Mouse (Mus musculus) liver, adult 2 months (tissue): ENCODE measurements at regions not wholly inside any gene's neighbourhood (a gene's known extent, or its start where the extent isn't known, plus 50 kb on each side); places are given as distances from the start of the nearest gene placed in this dataset.

Experiments
- DNase-seq: peaks from one replicate; pipeline ENCODE4 v3.0.0-alpha.2; 2011; ENCODE audit warnings: low read depth, low spot score; ENCODE audit errors: extremely low read depth
- H3K27ac ChIP-seq: fragments of 200-500 bp; replicated peaks from 2 replicates; pipeline ENCODE4 v1.5.1; 2012; ENCODE audit warnings: low read depth, mild to moderate bottlenecking, control low read depth, inconsistent platforms, low read length; ENCODE audit not compliant: insufficient read depth
- H3K27me3 ChIP-seq: fragments of 200-500 bp; 2 replicates; pipeline ENCODE4 v1.6.1; 2012; ENCODE audit warnings: mild to moderate bottlenecking, moderate library complexity, low read length, inconsistent platforms; ENCODE audit not compliant: control insufficient read depth, insufficient read depth
- H3K36me3 ChIP-seq: fragments of 200-500 bp; 2 replicates; pipeline ENCODE4 v1.6.1; 2012; ENCODE audit warnings: low read length, inconsistent platforms; ENCODE audit not compliant: control insufficient read depth, insufficient read depth
- H3K4me1 ChIP-seq: fragments of 200-500 bp; 2 replicates; pipeline ENCODE4 v1.6.1; 2011; ENCODE audit warnings: low read length; ENCODE audit not compliant: control insufficient read depth, insufficient read depth
- H3K4me3 ChIP-seq: fragments of 200-500 bp; 2 replicates; pipeline ENCODE4 v1.5.1; 2011; ENCODE audit warnings: low read depth, mild to moderate bottlenecking, control low read depth, low read length, moderate library complexity; ENCODE audit not compliant: insufficient read depth
- H3K79me2 ChIP-seq: fragments of 200-500 bp; 2 replicates; pipeline ENCODE4 v1.6.1; 2012; ENCODE audit warnings: inconsistent platforms, mild to moderate bottlenecking, low read length, moderate library complexity; ENCODE audit not compliant: control insufficient read depth, insufficient read depth
- H3K9ac ChIP-seq: fragments of 200-500 bp; 2 replicates; pipeline ENCODE4 v1.6.1; 2012; ENCODE audit warnings: low read depth, mild to moderate bottlenecking, control low read depth, inconsistent platforms, low read length
- CTCF ChIP-seq: fragments of 200-500 bp; IDR thresholded peaks from 2 replicates; pipeline ENCODE4 v1.5.1; 2011; ENCODE audit warnings: low read depth, low read length, control low read depth
- POLR2A ChIP-seq: fragments of 200-500 bp; IDR thresholded peaks from 2 replicates; pipeline ENCODE4 v1.6.1; 2011; ENCODE audit warnings: low read length, control low read depth; ENCODE audit not compliant: insufficient read depth; ENCODE audit errors: extremely low read depth
- WGBS: fragments of 180-500 bp; shearing (Covaris S2); methylation state at CpG from one replicate; pipeline ENCODE4 v1.1.7; 2018; 5-methylcytosine and 5-hydroxymethylcytosine counted together

- WGBS, result 37% methylated on average over 2 of the region's 2 CpGs
- Histone ChIP-seq H3K4me1 (no peaks in the 10 kb centered on the region), H3K79me2 (no peaks in the 10 kb centered on the region), H3K9ac (no peak overlapping the region), H3K27ac (no peak overlapping the region), H3K27me3 (no peaks in the 10 kb centered on the region; the same call in 1 of the 2 replicates), H3K36me3 (no peaks in the 10 kb centered on the region), H3K4me3 (no peak overlapping the region)
- no peak for TF ChIP-seq CTCF
- no peak for TF ChIP-seq POLR2A
- DNase-seq, result peak; percentile 81
Measured at GRCm38 (mm10) chr7:119066026-119066425, 71.0 kb upstream of the Gprc5b start.
